Mouse (Mus musculus): ENCODE measurements around the gene Kcna3. TPM values are rescaled to one million over a fixed set of nuclear protein-coding genes. Genes with fewer than 3 reads are reported as not detected.

Gene Kcna3
- polyA plus RNA-seq, 1 experiment: 0.04 TPM

DNA sequence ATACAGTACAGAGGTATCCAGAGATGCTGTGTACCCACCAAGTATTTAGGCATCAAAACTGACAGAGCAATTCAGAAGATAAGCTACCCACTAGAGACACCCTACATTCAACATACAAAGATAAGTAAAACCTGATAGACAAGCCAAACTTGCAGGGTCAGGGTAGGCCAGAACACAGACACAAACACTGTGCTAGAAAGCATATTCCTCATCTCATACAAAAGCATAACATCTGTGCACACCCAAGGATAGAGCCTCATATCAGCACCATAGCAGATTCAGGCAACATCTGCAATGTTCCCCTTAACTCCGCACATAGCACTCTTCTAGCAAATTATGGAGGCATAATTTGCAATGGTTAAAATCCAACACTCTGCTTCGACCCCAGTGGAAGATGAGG is 41.1 kb downstream of the Kcna3 start:
- Histone ChIP-seq H3K27me3 (ENCODE audit: control insufficient read depth, insufficient read depth, insufficient read length) (no peaks in the 10 kb centered on the region), H3K79me3 (ENCODE audit: low read depth) (no peaks in the 10 kb centered on the region), H3K79me2 (ENCODE audit: control insufficient read depth, insufficient read depth) (no peaks in the 10 kb centered on the region), H3ac (ENCODE audit: control insufficient read depth, insufficient read length, low read depth) (no peak overlapping the region), H3K4me3 (ENCODE audit: insufficient read depth, poor library complexity, severe bottlenecking) (no peak overlapping the region), H3K36me3 (ENCODE audit: control insufficient read depth, insufficient read depth) (no peaks in the 10 kb centered on the region)
- TF ChIP-seq MYOD1 (IDR thresholded peaks at IDR 0.05; ENCODE audit: control insufficient read depth, insufficient read length, low read depth): no peak
- no peak for TF ChIP-seq CEBPB (IDR thresholded peaks at IDR 0.05; ENCODE audit: low read depth)
- TF ChIP-seq MAX (IDR thresholded peaks at IDR 0.05): no peak

DNA sequence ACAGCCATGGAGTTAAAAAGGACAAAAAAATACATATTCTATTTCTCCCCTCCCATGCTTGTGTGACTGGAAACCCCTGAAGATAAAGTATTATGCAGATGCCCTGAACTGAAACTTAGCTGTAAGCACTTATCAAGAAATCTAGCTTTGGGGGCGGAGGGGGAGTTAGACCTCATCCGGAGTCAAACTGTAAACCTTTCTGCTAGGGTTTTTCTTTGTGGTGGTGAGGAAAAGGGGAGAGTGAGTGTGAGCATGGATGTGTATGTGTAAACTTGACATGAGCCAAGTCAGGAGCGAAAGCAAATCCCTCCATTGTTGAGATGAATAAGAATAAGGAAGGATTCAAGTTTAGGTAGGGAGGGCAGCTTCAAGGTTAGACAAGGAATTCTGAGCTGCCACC is 44.8 kb downstream of the Kcna3 start:
- H3K27me3 ChIP-seq (ENCODE audit: control insufficient read depth, insufficient read depth, insufficient read length): no peaks in the 10 kb centered on the region
- TF ChIP-seq FOSL1 (IDR thresholded peaks at IDR 0.05; ENCODE audit: insufficient read depth, low read length, poor library complexity, severe bottlenecking) (no peak), MAX (IDR thresholded peaks at IDR 0.05) (no peak), MYOD1 (IDR thresholded peaks at IDR 0.05; ENCODE audit: control insufficient read depth, insufficient read length, low read depth) (no peak), CTCF (IDR thresholded peaks at IDR 0.05; ENCODE audit: control insufficient read depth, insufficient read depth, insufficient read length) (no peak), CEBPB (IDR thresholded peaks at IDR 0.05; ENCODE audit: low read depth) (no peak), USF1 (IDR thresholded peaks at IDR 0.05; ENCODE audit: low read depth) (no peak), MYOG (IDR thresholded peaks at IDR 0.05; ENCODE audit: control insufficient read depth, extremely low read depth, insufficient read length) (no peak)
- no peak overlapping the region for H3K4me3 ChIP-seq (ENCODE audit: insufficient read depth, poor library complexity, severe bottlenecking)
- H3K79me2 ChIP-seq (ENCODE audit: control insufficient read depth, insufficient read depth): no peaks in the 10 kb centered on the region
- H3K79me3 ChIP-seq (ENCODE audit: low read depth): no peaks in the 10 kb centered on the region
- no peaks in the 10 kb centered on the region for H3K36me3 ChIP-seq (ENCODE audit: control insufficient read depth, insufficient read depth)
- no peak overlapping the region for H3ac ChIP-seq (ENCODE audit: control insufficient read depth, insufficient read length, low read depth)

DNA sequence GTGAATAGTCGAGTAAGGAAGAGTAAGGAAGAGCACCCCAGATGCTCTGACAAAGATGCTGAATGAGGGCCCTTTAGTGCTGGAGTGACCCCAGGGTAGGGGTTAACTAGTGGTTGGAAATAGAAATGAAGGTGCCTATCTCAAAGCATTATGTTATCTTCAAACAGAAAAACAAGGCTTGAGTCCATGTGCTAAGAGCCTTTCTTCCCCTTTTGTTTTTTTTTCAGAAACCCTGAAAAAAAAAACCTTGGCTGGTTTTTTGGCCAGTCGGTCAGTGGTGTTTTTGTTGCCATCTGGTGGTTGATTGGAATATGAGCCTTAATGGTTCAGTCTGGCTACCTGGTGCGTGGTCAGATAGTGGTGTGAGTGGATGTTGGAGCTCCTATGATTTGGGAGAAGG is 45.3 kb downstream of the Kcna3 start:
- no peak overlapping the region for H3K4me3 ChIP-seq (ENCODE audit: insufficient read depth, poor library complexity, severe bottlenecking)
- no peaks in the 10 kb centered on the region for H3K27me3 ChIP-seq (ENCODE audit: control insufficient read depth, insufficient read depth, insufficient read length)
- no peak for TF ChIP-seq MAX (IDR thresholded peaks at IDR 0.05)
- no peak for TF ChIP-seq MYOD1 (IDR thresholded peaks at IDR 0.05; ENCODE audit: control insufficient read depth, insufficient read length, low read depth)
- no peak for TF ChIP-seq MYOG (IDR thresholded peaks at IDR 0.05; ENCODE audit: control insufficient read depth, extremely low read depth, insufficient read length)
- no peak for TF ChIP-seq CEBPB (IDR thresholded peaks at IDR 0.05; ENCODE audit: low read depth)
- TF ChIP-seq USF1 (IDR thresholded peaks at IDR 0.05; ENCODE audit: low read depth): no peak
- TF ChIP-seq FOSL1 (IDR thresholded peaks at IDR 0.05; ENCODE audit: insufficient read depth, low read length, poor library complexity, severe bottlenecking): no peak
- no peak for TF ChIP-seq CTCF (IDR thresholded peaks at IDR 0.05; ENCODE audit: control insufficient read depth, insufficient read depth, insufficient read length)
- H3K36me3 ChIP-seq (ENCODE audit: control insufficient read depth, insufficient read depth): no peaks in the 10 kb centered on the region
- H3ac ChIP-seq (ENCODE audit: control insufficient read depth, insufficient read length, low read depth): no peak overlapping the region
- H3K79me2 ChIP-seq (ENCODE audit: control insufficient read depth, insufficient read depth): no peaks in the 10 kb centered on the region
- H3K79me3 ChIP-seq (ENCODE audit: low read depth): no peaks in the 10 kb centered on the region

DNA sequence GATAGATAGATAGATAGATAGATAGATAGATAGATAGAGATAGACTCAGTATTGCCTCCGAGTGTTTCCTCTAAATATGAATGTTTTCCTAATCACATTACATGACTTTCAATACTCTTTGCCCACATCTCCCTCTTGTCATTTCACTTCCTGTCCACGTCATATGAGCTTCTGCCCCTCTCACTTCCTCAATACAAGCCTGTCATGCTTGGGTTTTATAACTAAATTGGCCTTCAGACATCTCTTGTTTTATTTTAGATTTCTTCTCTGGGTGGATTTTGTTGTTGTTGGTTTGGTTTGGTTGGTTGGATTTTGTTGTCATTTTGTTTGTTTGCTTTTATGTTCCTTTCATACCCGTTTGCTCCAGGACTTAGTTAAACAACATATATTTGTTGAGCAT is 48.6 kb downstream of the Kcna3 start:
- Histone ChIP-seq H3K27me3 (ENCODE audit: control insufficient read depth, insufficient read depth, insufficient read length) (no peaks in the 10 kb centered on the region), H3K4me3 (ENCODE audit: insufficient read depth, poor library complexity, severe bottlenecking) (no peak overlapping the region), H3K79me3 (ENCODE audit: low read depth) (no peaks in the 10 kb centered on the region), H3K79me2 (ENCODE audit: control insufficient read depth, insufficient read depth) (no peaks in the 10 kb centered on the region), H3K36me3 (ENCODE audit: control insufficient read depth, insufficient read depth) (no peaks in the 10 kb centered on the region), H3ac (ENCODE audit: control insufficient read depth, insufficient read length, low read depth) (no peak overlapping the region)
- TF ChIP-seq FOSL1 (IDR thresholded peaks at IDR 0.05; ENCODE audit: insufficient read depth, low read length, poor library complexity, severe bottlenecking) (no peak), MYOG (IDR thresholded peaks at IDR 0.05; ENCODE audit: control insufficient read depth, extremely low read depth, insufficient read length) (no peak), USF1 (IDR thresholded peaks at IDR 0.05; ENCODE audit: low read depth) (no peak), MAX (IDR thresholded peaks at IDR 0.05) (no peak), MYOD1 (IDR thresholded peaks at IDR 0.05; ENCODE audit: control insufficient read depth, insufficient read length, low read depth) (no peak), CTCF (IDR thresholded peaks at IDR 0.05; ENCODE audit: control insufficient read depth, insufficient read depth, insufficient read length) (no peak), CEBPB (IDR thresholded peaks at IDR 0.05; ENCODE audit: low read depth) (no peak)

DNA sequence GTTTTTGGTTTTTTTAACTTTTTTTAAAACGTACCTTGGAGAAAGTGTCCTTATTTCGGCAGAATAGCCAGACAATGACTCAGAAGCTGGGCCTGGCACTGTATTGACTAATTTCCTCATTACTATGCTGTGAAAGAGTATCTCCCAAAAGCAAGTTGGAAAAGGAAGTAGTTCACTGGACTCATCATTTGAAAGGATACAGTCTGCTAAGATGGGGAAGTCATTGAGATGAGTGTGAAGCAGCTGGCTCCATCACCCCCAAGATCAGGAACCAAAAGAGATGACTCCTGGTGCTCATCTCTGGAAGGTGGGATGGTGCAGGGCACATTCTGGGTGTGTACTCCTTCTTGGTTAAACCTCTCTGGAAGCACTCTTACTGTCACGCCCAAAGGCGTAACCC is 51.4 kb downstream of the Kcna3 start:
- H3K27me3 ChIP-seq (ENCODE audit: control insufficient read depth, insufficient read depth, insufficient read length): peaks cover 4% of the 10 kb centered on the region
- H3ac ChIP-seq (ENCODE audit: control insufficient read depth, insufficient read length, low read depth): no peak overlapping the region
- no peak overlapping the region for H3K4me3 ChIP-seq (ENCODE audit: insufficient read depth, poor library complexity, severe bottlenecking)
- TF ChIP-seq MYOD1 (IDR thresholded peaks at IDR 0.05; ENCODE audit: control insufficient read depth, insufficient read length, low read depth): no peak
- TF ChIP-seq FOSL1 (IDR thresholded peaks at IDR 0.05; ENCODE audit: insufficient read depth, low read length, poor library complexity, severe bottlenecking): no peak
- TF ChIP-seq MYOG (IDR thresholded peaks at IDR 0.05; ENCODE audit: control insufficient read depth, extremely low read depth, insufficient read length): no peak
- TF ChIP-seq MAX (IDR thresholded peaks at IDR 0.05): no peak
- no peak for TF ChIP-seq CTCF (IDR thresholded peaks at IDR 0.05; ENCODE audit: control insufficient read depth, insufficient read depth, insufficient read length)
- TF ChIP-seq USF1 (IDR thresholded peaks at IDR 0.05; ENCODE audit: low read depth): no peak
- no peak for TF ChIP-seq CEBPB (IDR thresholded peaks at IDR 0.05; ENCODE audit: low read depth)
- no peaks in the 10 kb centered on the region for H3K36me3 ChIP-seq (ENCODE audit: control insufficient read depth, insufficient read depth)
- H3K79me3 ChIP-seq (ENCODE audit: low read depth): no peaks in the 10 kb centered on the region
- H3K79me2 ChIP-seq (ENCODE audit: control insufficient read depth, insufficient read depth): no peaks in the 10 kb centered on the region

Other genes with a start within 250 kb of the Kcna3 start
- gene Cd53, start 246.0 kb upstream of the Kcna3 start, polyA plus RNA-seq (2012; fragmentation: generic; extraction: Trizol): 4.3 TPM
- gene Olfr266, start 209.9 kb upstream of the Kcna3 start, polyA plus RNA-seq (2012; fragmentation: generic; extraction: Trizol): not detected
- gene Kcna2, start 65.0 kb downstream of the Kcna3 start, polyA plus RNA-seq (2012; fragmentation: generic; extraction: Trizol): not detected
- gene Kcna10, start 146.9 kb downstream of the Kcna3 start, polyA plus RNA-seq (2012; fragmentation: generic; extraction: Trizol): not detected
- gene Cym, start 185.6 kb downstream of the Kcna3 start, polyA plus RNA-seq (2012; fragmentation: generic; extraction: Trizol): not detected
- 0.02 TPM for gene A630076J17Rik, start 194.4 kb downstream of the Kcna3 start, polyA plus RNA-seq (2012; fragmentation: generic; extraction: Trizol)
- gene Prok1, start 203.5 kb downstream of the Kcna3 start, polyA plus RNA-seq (2012; fragmentation: generic; extraction: Trizol): not detected
- 163 TPM for gene Lamtor5, start 242.7 kb downstream of the Kcna3 start, polyA plus RNA-seq (2012; fragmentation: generic; extraction: Trizol)

Data from C2C12 (cell line).